Mouse (Mus musculus): ENCODE results near the gene Ripor1. TPM values are rescaled to one million over a fixed set of nuclear protein-coding genes. Genes with fewer than 3 reads are reported as not detected.

Gene Ripor1
- total RNA-seq, 2 experiments from 2014 or later, result 89.8 to 92.1 TPM

GRCm38 (mm10) chr8:105624401-105624800 lies 19.3 kb downstream of the Ripor1 start:
- DNase-seq (ENCODE audit: low spot score in 2 of 2), result peak; percentile 80 to 90

GRCm38 (mm10) chr8:105624831-105625230 lies 19.8 kb downstream of the Ripor1 start:
- DNase-seq (ENCODE audit: low spot score in 2 of 2), result peak in 1 of 2 experiments; percentile 31

GRCm38 (mm10) chr8:105626086-105626485 lies 21.0 kb downstream of the Ripor1 start:
- no peak for DNase-seq (ENCODE audit: low spot score in 2 of 2)

GRCm38 (mm10) chr8:105629337-105629736 lies 24.3 kb downstream of the Ripor1 start:
- no peak for DNase-seq (ENCODE audit: low spot score in 2 of 2)

- DNase-seq (ENCODE audit: low spot score in 2 of 2), result no peak
Measured at GRCm38 (mm10) chr8:105634771-105635458, 29.9 kb downstream of the Ripor1 start.

- no peak for DNase-seq (ENCODE audit: low spot score in 2 of 2)
Measured at GRCm38 (mm10) chr8:105635481-105635880, 30.4 kb downstream of the Ripor1 start.

GRCm38 (mm10) chr8:105636018-105636962 lies 31.2 kb downstream of the Ripor1 start, which contains the start of gene Ctcf:
Gene Ctcf, plus strand, starts transcription at chr8:105636568.
- peak; percentile 83 to 92 for DNase-seq (ENCODE audit: low spot score in 2 of 2)

- peak in 1 of 2 experiments; percentile 60 for DNase-seq (ENCODE audit: low spot score in 2 of 2)
Measured at GRCm38 (mm10) chr8:105636963-105637510, 32.0 kb downstream of the Ripor1 start, which contains the start of gene Agrp. Gene Agrp, minus strand, starts transcription at chr8:105637393.

- DNase-seq (ENCODE audit: low spot score in 2 of 2), result no peak
Measured at GRCm38 (mm10) chr8:105637601-105638041, 32.6 kb downstream of the Ripor1 start.

GRCm38 (mm10) chr8:105638510-105638909 lies 33.5 kb downstream of the Ripor1 start:
- DNase-seq (ENCODE audit: low spot score in 2 of 2), result no peak

GRCm38 (mm10) chr8:105639835-105640234 lies 34.8 kb downstream of the Ripor1 start:
- DNase-seq (ENCODE audit: low spot score in 2 of 2), result no peak

GRCm38 (mm10) chr8:105640511-105640910 lies 35.5 kb downstream of the Ripor1 start:
- DNase-seq (ENCODE audit: low spot score in 2 of 2), result no peak

- DNase-seq (ENCODE audit: low spot score in 2 of 2), result no peak
Measured at GRCm38 (mm10) chr8:105645205-105645604, 40.1 kb downstream of the Ripor1 start.

- DNase-seq (ENCODE audit: low spot score in 2 of 2), result no peak
Measured at GRCm38 (mm10) chr8:105648929-105649328, 43.9 kb downstream of the Ripor1 start.

- no peak for DNase-seq (ENCODE audit: low spot score in 2 of 2)
Measured at GRCm38 (mm10) chr8:105657641-105658040, 52.6 kb downstream of the Ripor1 start.

GRCm38 (mm10) chr8:105661167-105661566 lies 56.1 kb downstream of the Ripor1 start:
- no peak for DNase-seq (ENCODE audit: low spot score in 2 of 2)

Small RNAs within 50 kb of the gene (microRNA-seq; reads per million reads assigned to microRNA genes)
- 0 to 0.98 reads per million in 2 experiments for gene Mir1966

Other genes with a start within 250 kb of the Ripor1 start
- 1 to 10 TPM in 1 of 2 experiments, under 1 TPM in 1; 0.84 to 1.3 TPM for gene Plekhg4, start 232.0 kb upstream of the Ripor1 start, total RNA-seq (2021)
- not detected for gene Kctd19, start 191.8 kb upstream of the Ripor1 start, total RNA-seq (2021)
- 1 to 10 TPM in 1 of 2 experiments, under 1 TPM in 1; 0.76 to 1.3 TPM for gene Lrrc36, start 191.7 kb upstream of the Ripor1 start, total RNA-seq (2021)
- 10 to 100 TPM; 54.8 to 58.5 TPM for gene Tppp3, start 133.7 kb upstream of the Ripor1 start, total RNA-seq (2021)
- 10 to 100 TPM; 31.9 to 34.2 TPM for gene Zdhhc1, start 108.4 kb upstream of the Ripor1 start, total RNA-seq (2021)
- not detected for gene Hsd11b2, start 86.5 kb upstream of the Ripor1 start, total RNA-seq (2021)
- gene Atp6v0d1, start 39.2 kb upstream of the Ripor1 start, total RNA-seq (2021), result 100 to 1,000 TPM; 280 to 300 TPM
- gene Ctcf, start 31.3 kb downstream of the Ripor1 start, total RNA-seq (2021), result 10 to 100 TPM; 80.7 to 84.5 TPM
- gene Agrp, start 32.1 kb downstream of the Ripor1 start, total RNA-seq (2021), result not detected
- 10 to 100 TPM; 78.4 to 80.3 TPM for gene Carmil2, start 81.0 kb downstream of the Ripor1 start, total RNA-seq (2021)
- 10 to 100 TPM; 46.1 to 47.4 TPM for gene Acd, start 95.8 kb downstream of the Ripor1 start, total RNA-seq (2021)
- gene Pard6a, start 95.9 kb downstream of the Ripor1 start, total RNA-seq (2021), result 10 to 100 TPM; 34.0 to 34.7 TPM
- under 1 TPM in 1 of 2 experiments, not detected in 1; 0.27 TPM for gene 4933405L10Rik, start 102.4 kb downstream of the Ripor1 start, total RNA-seq (2021)
- gene Enkd1, start 103.0 kb downstream of the Ripor1 start, total RNA-seq (2021), result 1 to 10 TPM; 8.8 to 9.6 TPM
- gene Gfod2, start 153.4 kb downstream of the Ripor1 start, total RNA-seq (2021), result 10 to 100 TPM; 19.0 to 23.3 TPM
- 10 to 100 TPM; 24.7 to 25.7 TPM for gene Ranbp10, start 222.1 kb downstream of the Ripor1 start, total RNA-seq (2021)
- under 1 TPM in 1 of 2 experiments, not detected in 1; 0.25 TPM for gene Tsnaxip1, start 222.5 kb downstream of the Ripor1 start, total RNA-seq (2021)
- gene Cenpt, start 248.0 kb downstream of the Ripor1 start, total RNA-seq (2021), result 10 to 100 TPM; 12.6 to 12.9 TPM
- 10 to 100 TPM; 43.0 to 46.5 TPM for gene Thap11, start 249.9 kb downstream of the Ripor1 start, total RNA-seq (2021)